Mouse (Mus musculus) erythroid progenitor cell, adult 5-6 weeks (primary cell): ENCODE data around the gene Frzb. TPM values are rescaled to one million over a fixed set of nuclear protein-coding genes. Genes with fewer than 3 reads are reported as not detected.
"Not testable (repeated sequence)": the region's sequence is repeated elsewhere in the genome, so short reads cannot be mapped to it uniquely, and the experiment has no call there.

ENCODE experiments used
- ATAC-seq: replicated peaks from 2 replicates; pipeline ENCODE4 v1.8.0; 2016; ENCODE audit warnings: moderate number of reproducible peaks, mild to moderate bottlenecking, moderate TSS enrichment, inconsistent platforms; ENCODE audit not compliant: poor library complexity, low FRiP score, severe bottlenecking
- total RNA-seq, 2 experiments: library from RNA; stranded (forward) in 1 of 2; stranded (reverse) in 1 of 2; fragments of 150-400 nt in 1 of 2; fragments of 186-747, 209-891 nt in 1 of 2; gene quantifications; 2 replicates each; pipeline versions ENCODE4 v1.2.3 to v1.2.4; 2015 to 2017; ENCODE audit warnings: low replicate concordance in 2 of 2

Gene Frzb
- total RNA-seq (2015; ENCODE audit: low replicate concordance) (not detected in 2 replicates), total RNA-seq (2017; ENCODE audit: low replicate concordance) (not detected in 2 replicates)

DNA sequence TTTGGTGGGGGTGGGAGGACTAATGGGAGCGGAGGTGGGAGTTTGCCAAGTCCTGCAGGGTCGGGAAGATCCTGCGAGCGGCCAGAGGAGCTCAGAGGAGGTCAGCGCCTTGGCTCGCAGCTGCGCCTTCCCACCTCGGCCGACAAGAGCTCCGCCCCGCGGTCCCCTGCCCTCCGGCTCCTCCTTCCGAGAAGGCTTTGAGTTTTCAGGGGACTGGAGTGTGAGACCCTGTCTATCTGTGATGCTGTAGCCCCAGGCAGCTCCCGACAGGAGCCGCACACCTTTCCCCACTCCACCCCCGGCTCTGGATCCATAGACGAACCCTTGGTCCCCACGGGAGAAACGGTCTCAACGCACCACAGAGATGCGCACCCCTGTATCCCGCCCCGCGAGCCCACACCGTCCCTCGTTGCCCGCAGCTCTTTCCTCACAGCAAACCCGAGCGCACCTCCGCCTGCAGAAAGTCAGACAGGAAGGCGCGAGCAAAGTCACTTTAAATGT lies at the start of gene Frzb:
Frzb (minus strand) TSS at position 335 of the 501 bp plus-strand sequence.
- ATAC-seq: no peak

GRCm38 (mm10) chr2:80495304-80495703 lies 47.9 kb upstream of the Frzb start:
- not testable (repeated sequence) for ATAC-seq

GRCm38 (mm10) chr2:80486851-80487250 lies 39.4 kb upstream of the Frzb start:
- ATAC-seq: no peak

DNA sequence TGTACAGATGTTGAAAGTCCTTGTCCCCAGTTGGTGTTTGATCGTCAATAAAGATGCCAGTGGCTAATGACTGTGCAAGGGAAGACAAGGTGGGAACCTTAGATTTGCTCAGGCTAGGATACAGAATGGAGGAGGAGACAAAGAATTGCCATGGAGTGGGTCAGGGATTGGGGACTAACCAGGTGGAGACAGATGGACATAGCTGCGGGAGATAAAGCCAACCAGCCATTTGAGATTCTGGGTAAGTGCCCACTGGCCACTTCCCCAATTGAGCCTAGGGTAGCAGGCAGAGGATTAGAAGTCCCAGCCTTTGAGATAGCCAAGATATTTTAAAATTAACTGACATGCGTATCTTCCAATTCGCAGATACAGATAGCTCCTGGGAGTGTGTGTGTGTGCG lies 37.5 kb upstream of the Frzb start:
- no peak for ATAC-seq

DNA sequence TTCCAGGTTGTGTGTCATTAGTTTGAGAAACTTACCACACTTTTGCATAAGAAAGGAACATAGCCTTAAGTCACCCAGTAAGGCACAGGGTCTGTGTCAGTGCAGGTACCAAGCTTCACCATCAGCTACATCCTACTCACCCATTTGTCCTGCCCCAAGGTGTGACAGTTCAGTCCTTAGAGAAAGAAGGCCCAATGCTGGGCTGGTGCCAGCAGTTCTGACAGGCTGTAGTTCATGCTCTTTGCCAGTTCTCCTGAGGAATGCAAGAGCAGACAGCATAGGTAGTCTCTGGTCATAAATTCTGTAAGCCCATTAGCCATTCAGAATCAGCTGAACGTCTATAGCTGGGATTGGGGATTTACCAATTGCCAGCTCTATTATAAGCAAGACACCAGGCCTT lies 28.4 kb upstream of the Frzb start:
- ATAC-seq: no peak

DNA sequence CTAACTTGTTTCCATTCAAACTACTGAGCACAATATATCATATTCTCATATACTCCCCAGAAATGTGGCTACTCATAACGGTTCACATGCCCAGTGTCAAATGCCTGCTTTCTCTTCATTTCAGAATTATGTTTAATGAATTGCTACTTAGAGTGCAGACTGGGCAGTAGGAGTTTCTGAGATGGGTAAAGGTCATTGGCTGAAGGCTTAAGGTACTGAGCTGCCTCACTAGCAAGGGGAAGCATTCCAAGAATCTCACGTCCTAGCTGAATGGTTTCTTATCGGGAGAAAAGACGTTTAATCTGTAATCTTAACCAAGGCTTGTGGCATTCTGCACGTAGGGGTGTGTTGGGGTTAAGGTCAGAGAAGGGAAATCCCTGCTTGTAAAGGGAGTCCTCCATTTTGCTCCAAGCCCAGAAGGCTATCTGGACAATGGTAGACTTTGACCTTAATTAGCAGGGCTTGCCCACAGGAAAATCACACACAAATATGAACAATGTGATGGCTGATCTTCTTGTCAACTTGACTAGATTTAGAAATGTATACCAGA lies 26.9 kb upstream of the Frzb start:
- ATAC-seq: no peak

DNA sequence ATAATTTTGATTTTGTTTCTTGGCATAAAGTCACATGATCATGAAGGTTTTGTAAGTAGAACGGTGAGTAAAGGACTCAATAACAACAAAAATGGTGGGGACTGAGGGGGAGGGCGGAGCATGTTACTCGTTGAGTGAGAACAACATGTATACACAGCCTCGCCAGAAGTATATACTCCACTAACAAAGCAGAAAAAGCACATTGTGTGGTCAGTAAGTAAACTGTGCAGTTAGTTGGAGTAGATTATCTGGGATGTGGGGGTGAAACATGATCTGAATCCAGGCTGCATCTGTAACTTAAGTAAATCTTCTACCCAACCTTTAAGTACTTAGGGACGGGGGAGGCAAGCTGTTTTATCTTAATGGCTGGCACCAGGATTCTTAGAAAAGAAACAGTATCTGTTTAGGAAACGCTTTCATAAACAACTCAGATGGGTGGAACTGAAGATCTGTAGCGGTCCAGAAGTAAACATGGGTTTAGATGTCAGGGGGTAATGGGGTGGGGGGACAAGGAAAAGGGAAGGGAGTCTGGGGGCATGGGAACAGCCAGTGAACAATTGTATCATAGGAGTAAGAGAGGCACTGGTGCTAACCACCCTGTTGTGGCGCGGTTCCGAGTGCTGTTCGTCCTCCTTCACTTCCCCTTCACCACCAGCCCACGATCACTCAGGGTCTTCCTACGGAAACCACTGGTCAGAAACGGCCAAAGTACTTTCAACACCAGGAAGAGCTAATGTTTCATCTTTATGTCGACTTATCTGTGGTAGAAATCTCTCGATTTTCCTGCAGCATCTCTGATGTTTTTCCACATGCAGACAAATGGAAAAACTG lies 18.8 kb upstream of the Frzb start:
- ATAC-seq: no peak

DNA sequence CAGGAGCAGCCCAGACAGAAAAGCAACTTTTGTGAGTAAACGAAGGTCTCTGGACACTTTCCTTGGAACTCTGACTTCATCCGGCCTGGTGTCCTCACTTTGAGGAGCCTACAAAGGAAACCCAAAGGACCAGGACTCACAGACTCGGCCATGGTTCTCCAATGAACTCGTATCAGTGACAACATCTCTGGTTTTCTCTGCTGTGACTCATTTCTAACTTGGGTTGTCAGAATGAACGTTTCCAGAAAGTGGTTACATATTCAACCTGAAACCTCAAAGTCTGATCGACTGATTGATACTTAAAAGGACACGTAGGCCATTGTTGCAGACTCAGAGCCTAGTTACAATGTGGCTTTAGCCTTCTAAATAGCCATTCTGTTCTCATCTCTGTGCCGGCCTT lies 14.4 kb upstream of the Frzb start:
- ATAC-seq: no peak

- ATAC-seq: no peak
Observed at GRCm38 (mm10) chr2:80448231-80448630, 806 bp upstream of the Frzb start.

GRCm38 (mm10) chr2:80446308-80447151 lies 895 bp downstream of the Frzb start:
- no peak for ATAC-seq

GRCm38 (mm10) chr2:80445926-80446307 lies 1.5 kb downstream of the Frzb start:
- no peak for ATAC-seq

- ATAC-seq: no peak
Observed at GRCm38 (mm10) chr2:80445491-80445890, 1.9 kb downstream of the Frzb start.

DNA sequence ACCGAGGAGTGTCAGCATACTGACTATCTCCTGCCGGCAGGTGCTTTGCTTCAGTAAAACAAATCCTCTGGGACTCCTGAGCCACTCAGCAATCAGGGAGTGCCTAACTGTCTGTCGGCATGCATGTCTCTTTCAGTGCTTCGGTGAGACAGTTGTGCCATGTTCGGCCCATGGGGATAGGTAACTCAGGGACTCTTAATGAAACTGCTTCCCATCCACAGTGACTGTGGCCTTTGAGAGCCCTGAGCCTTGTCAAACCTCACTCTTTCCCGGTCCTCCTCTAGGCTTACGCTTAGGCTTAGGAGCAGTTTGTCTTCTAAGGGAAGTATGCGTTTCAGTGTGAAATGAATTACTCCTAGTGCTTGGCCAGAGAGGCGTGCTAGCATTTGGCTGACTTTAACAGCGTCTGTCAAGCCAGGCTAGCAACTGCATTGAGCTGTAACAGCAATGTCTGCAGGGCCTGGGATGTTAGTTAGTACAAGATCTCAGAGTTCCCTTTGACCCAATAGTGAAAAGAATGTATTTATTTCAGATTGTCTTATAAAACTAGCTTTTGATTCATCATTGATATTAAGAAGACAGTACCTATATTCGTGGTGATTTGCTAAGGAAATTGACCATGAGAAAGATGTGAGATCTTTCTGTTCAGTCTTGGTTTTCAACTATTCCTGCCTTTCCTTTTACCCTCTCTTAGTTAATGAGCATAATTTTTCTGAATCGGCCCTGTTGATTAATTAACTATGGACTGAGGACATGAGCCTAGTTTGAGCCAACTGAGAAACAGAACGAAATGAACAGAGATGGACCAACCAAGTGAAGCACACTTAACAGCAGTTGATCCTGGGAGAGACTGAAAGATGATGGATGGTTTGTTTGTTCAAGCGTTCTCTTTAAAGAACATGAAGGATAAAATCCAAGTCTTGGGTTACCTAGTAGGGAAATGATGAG lies 2.7 kb downstream of the Frzb start:
- ATAC-seq: no peak

GRCm38 (mm10) chr2:80443962-80444361 lies 3.5 kb downstream of the Frzb start:
- ATAC-seq: no peak

GRCm38 (mm10) chr2:80441386-80441785 lies 6.0 kb downstream of the Frzb start:
- no peak for ATAC-seq

DNA sequence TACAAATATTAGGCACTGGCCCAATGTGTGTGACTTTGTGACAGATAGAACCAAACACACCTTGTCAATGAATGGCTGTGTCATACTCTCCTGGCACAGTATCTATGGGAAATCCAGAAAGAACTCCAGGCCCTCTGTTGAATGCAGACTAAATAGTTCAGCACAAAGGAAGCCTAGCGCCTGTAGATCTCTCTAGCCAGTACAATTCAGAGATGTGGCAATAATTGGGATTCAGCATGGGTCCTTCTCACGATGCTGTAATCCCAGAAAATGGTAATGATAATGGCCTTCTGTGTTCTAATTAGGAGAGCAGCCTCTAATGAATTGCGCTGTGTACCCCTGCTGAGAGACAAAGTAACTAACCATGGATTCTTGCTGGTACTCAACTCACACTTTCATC lies 8.6 kb downstream of the Frzb start:
- no peak for ATAC-seq

DNA sequence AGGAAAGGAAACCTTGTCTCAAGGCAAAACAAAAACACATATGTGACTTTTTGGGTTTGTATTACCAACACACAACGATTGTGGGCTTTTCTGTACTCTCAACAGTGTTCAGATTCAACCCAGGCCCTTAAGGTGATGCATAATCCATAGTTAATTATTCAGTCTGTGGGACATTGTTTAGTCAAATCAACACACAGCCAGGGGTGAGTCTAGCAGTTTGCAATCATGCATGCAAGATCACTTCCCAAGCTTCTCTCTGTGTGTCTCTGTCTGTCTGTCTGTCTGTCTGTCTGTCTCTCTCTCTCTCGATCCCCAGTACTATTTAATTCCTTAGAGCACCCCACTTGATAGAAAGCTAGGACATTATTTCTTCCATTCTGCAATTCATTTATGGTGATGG lies 10.0 kb downstream of the Frzb start:
- ATAC-seq: no peak

- no peak for ATAC-seq
Observed at GRCm38 (mm10) chr2:80434783-80435572, 12.4 kb downstream of the Frzb start.
